Mouse (Mus musculus) c-Kit-negative CD71-positive TER-119-positive erythroid progenitor cells, embryonic 14.5 days (primary cell): ENCODE measurements around the gene Tpo.

ENCODE experiments used
- DNase-seq: peaks from one replicate; pipeline ENCODE4 v3.0.0-alpha.2; 2013; ENCODE audit warnings: low read depth, low spot score

Tpo gene

GRCm38 (mm10) chr12:30077056-30077455 is 55.4 kb downstream of the Tpo start:
- no peak for DNase-seq

- DNase-seq, result no peak
Measured at GRCm38 (mm10) chr12:30076316-30076715, 56.1 kb downstream of the Tpo start.

- DNase-seq, result no peak
Measured at GRCm38 (mm10) chr12:30069321-30069720, 63.1 kb downstream of the Tpo start.

GRCm38 (mm10) chr12:30067806-30068205 is 64.6 kb downstream of the Tpo start:
- no peak for DNase-seq

- no peak for DNase-seq
Measured at GRCm38 (mm10) chr12:30062118-30062505, 70.3 kb downstream of the Tpo start.

GRCm38 (mm10) chr12:30061503-30062117 is 70.8 kb downstream of the Tpo start:
- no peak for DNase-seq

GRCm38 (mm10) chr12:30058044-30058443 is 74.4 kb downstream of the Tpo start:
- no peak for DNase-seq

- DNase-seq, result no peak
Measured at GRCm38 (mm10) chr12:30054761-30055540, 77.5 kb downstream of the Tpo start.

GRCm38 (mm10) chr12:30050235-30050634 is 82.2 kb downstream of the Tpo start:
- DNase-seq, result no peak

- DNase-seq, result no peak
Measured at GRCm38 (mm10) chr12:30049818-30050217, 82.6 kb downstream of the Tpo start.

GRCm38 (mm10) chr12:30048848-30049247 is 83.6 kb downstream of the Tpo start:
- DNase-seq, result no peak

GRCm38 (mm10) chr12:30040150-30040549 is 92.3 kb downstream of the Tpo start:
- no peak for DNase-seq

- DNase-seq, result no peak
Measured at GRCm38 (mm10) chr12:30039565-30039964, 92.9 kb downstream of the Tpo start.

- no peak for DNase-seq
Measured at GRCm38 (mm10) chr12:30036569-30037055, 95.8 kb downstream of the Tpo start.

GRCm38 (mm10) chr12:30035841-30036568 is 96.4 kb downstream of the Tpo start:
- no peak for DNase-seq

GRCm38 (mm10) chr12:30035406-30035805 is 97.0 kb downstream of the Tpo start:
- no peak for DNase-seq

- DNase-seq, result no peak
Measured at GRCm38 (mm10) chr12:30034681-30035080, 97.7 kb downstream of the Tpo start.

GRCm38 (mm10) chr12:30030571-30030970 is 101.9 kb downstream of the Tpo start:
- no peak for DNase-seq

GRCm38 (mm10) chr12:30029111-30029510 is 103.3 kb downstream of the Tpo start:
- DNase-seq, result no peak

- DNase-seq, result no peak
Measured at GRCm38 (mm10) chr12:30027721-30028340, 104.6 kb downstream of the Tpo start.

GRCm38 (mm10) chr12:30024264-30024825 is 108.1 kb downstream of the Tpo start:
- DNase-seq, result no peak

- DNase-seq, result no peak
Measured at GRCm38 (mm10) chr12:30023491-30023890, 108.9 kb downstream of the Tpo start.
